Mouse (Mus musculus) bone marrow macrophage, adult 2 months (primary cell): ENCODE results near the gene 9530053A07Rik.
"Not testable (repeated sequence)": the region's sequence is repeated elsewhere in the genome, so short reads cannot be mapped to it uniquely, and the experiment has no call there.

Experiments used
- CTCF ChIP-seq: IDR thresholded peaks from 2 replicates; pipeline ENCODE4 v1.5.1; 2012; ENCODE audit warnings: low read depth, mild to moderate bottlenecking, low read length, moderate library complexity
- POLR2A ChIP-seq: IDR thresholded peaks from 2 replicates; pipeline ENCODE4 v1.6.1; 2012; ENCODE audit warnings: mild to moderate bottlenecking, low read depth, low read length, borderline replicate concordance

DNA sequence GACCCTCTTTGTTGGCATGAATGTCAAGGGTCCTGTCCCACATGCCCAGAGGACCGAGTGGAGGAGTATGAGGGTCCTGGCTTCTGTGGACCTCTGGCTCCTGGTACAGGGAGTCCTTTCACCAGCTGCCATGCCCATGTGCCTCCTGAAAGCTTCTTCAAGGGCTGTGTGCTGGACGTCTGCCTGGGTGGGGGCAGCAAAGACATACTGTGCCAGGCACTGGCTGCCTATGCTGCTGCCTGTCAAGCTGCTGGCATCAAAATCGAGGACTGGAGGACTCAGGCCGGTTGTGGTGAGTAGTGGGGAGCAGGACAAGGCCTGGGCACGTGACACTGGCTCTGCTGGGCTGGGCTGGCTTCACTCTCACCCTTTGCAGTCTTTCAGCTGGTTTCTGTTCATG, 26.3 kb upstream of the 9530053A07Rik start:
- not testable (repeated sequence) for TF ChIP-seq CTCF, POLR2A
